Mouse (Mus musculus) megakaryocyte, embryonic 14.5 days (primary cell): ENCODE measurements around the gene Plcd1. TPM values are rescaled to one million over a fixed set of nuclear protein-coding genes. Genes with fewer than 3 reads are reported as not detected.

Source experiments
- H3K27me3 ChIP-seq: replicated peaks from 2 replicates; pipeline ENCODE3; 2012; ENCODE audit warnings: inconsistent platforms
- H3K36me3 ChIP-seq: replicated peaks from 2 replicates; pipeline ENCODE3; 2012; ENCODE audit warnings: low read length, inconsistent platforms, mixed read lengths
- H3K4me1 ChIP-seq: 2 replicates; pipeline ENCODE4 v1.6.1; 2012; ENCODE audit warnings: inconsistent platforms
- H3K4me3 ChIP-seq: replicated peaks from 2 replicates; pipeline ENCODE3; 2012; ENCODE audit warnings: moderate library complexity, mild to moderate bottlenecking, inconsistent platforms
- H3K9me3 ChIP-seq: 2 replicates; pipeline ENCODE4 v1.6.1; 2012; ENCODE audit warnings: inconsistent platforms
- FLI1 ChIP-seq: IDR thresholded peaks from 2 replicates; pipeline ENCODE4 v1.6.1; 2012; ENCODE audit warnings: low read length, inconsistent platforms, mixed read lengths
- GATA1 ChIP-seq: IDR thresholded peaks from 3 replicates; pipeline ENCODE4 v1.6.1; 2012; ENCODE audit warnings: mixed read lengths, low read length, inconsistent platforms, borderline replicate concordance
- polyA plus RNA-seq: library from polyadenylated mRNA; stranded (reverse); fragments of >175 nt; gene quantifications from 2 replicates; pipeline ENCODE4 v1.2.3, GENCODE M21; 2012; ENCODE audit warnings: low replicate concordance; ENCODE audit not compliant: insufficient read depth

Plcd1 gene
- polyA plus RNA-seq, 1 experiment: 1.5 TPM

GRCm38 (mm10) chr9:119027337-119027736 is 66.0 kb downstream of the Plcd1 start:
- no peaks in the 10 kb centered on the region for H3K9me3 ChIP-seq
- H3K36me3 ChIP-seq: peaks cover 97% of the 10 kb centered on the region
- H3K4me3 ChIP-seq: no peak overlapping the region
- TF ChIP-seq GATA1: no peak
- no peaks in the 10 kb centered on the region for H3K27me3 ChIP-seq
- peaks cover 14% of the 10 kb centered on the region for H3K4me1 ChIP-seq

GRCm38 (mm10) chr9:119025832-119026331 is 67.4 kb downstream of the Plcd1 start:
- Histone ChIP-seq H3K27me3 (no peaks in the 10 kb centered on the region), H3K4me3 (no peak overlapping the region), H3K9me3 (no peaks in the 10 kb centered on the region), H3K36me3 (peaks cover 97% of the 10 kb centered on the region), H3K4me1 (peaks cover 14% of the 10 kb centered on the region; the same call in 1 of the 2 replicates)
- no peak for TF ChIP-seq FLI1
- no peak for TF ChIP-seq GATA1

GRCm38 (mm10) chr9:119025263-119025662 is 68.0 kb downstream of the Plcd1 start:
- no peaks in the 10 kb centered on the region for H3K9me3 ChIP-seq
- TF ChIP-seq GATA1 (no peak), FLI1 (no peak)
- no peaks in the 10 kb centered on the region for H3K27me3 ChIP-seq
- peaks cover 14% of the 10 kb centered on the region; the same call in 1 of the 2 replicates for H3K4me1 ChIP-seq
- H3K4me3 ChIP-seq: no peak overlapping the region
- peaks cover 97% of the 10 kb centered on the region for H3K36me3 ChIP-seq

- Histone ChIP-seq H3K4me1 (peaks cover 12% of the 10 kb centered on the region; the same call in 1 of the 2 replicates), H3K36me3 (peaks cover 97% of the 10 kb centered on the region), H3K4me3 (no peak overlapping the region), H3K27me3 (no peaks in the 10 kb centered on the region), H3K9me3 (no peaks in the 10 kb centered on the region)
- TF ChIP-seq GATA1 (no peak), FLI1 (no peak)
Observed at GRCm38 (mm10) chr9:119021731-119022130, 71.6 kb downstream of the Plcd1 start.

Other genes with a start within 250 kb of the Plcd1 start
- 4.2 and 6.0 TPM in 2 replicates for gene Ctdspl, start 167.0 kb downstream of the Plcd1 start, polyA plus RNA-seq
- gene Vill, start 40.7 kb downstream of the Plcd1 start, polyA plus RNA-seq: 0.19 TPM in 1 of 2 replicates, not detected in the other
- gene Dlec1, start 9.0 kb upstream of the Plcd1 start, polyA plus RNA-seq: not detected in 2 replicates
- 1.5 TPM in 1 of 2 replicates, not detected in the other for gene Acaa1b, start 63.6 kb upstream of the Plcd1 start, polyA plus RNA-seq
- not detected in 2 replicates for gene Gm47289, start 65.7 kb upstream of the Plcd1 start, polyA plus RNA-seq
- gene Slc22a13, start 115.6 kb upstream of the Plcd1 start, polyA plus RNA-seq: not detected in 2 replicates
- 5.3 and 8.2 TPM in 2 replicates for gene Oxsr1, start 228.9 kb upstream of the Plcd1 start, polyA plus RNA-seq
- 77.2 and 206 TPM in 2 replicates for gene Acaa1a, start 246.2 kb upstream of the Plcd1 start, polyA plus RNA-seq
- 17.6 and 38.2 TPM in 2 replicates for gene Myd88, start 247.9 kb upstream of the Plcd1 start, polyA plus RNA-seq